Mouse (Mus musculus) ES-E14 (cell line): ENCODE data around the gene Tead1.

Source experiments
- CHD2 ChIP-seq: IDR thresholded peaks from 2 replicates; pipeline ENCODE4 v1.6.1; 2014; ENCODE audit warnings: mild to moderate bottlenecking, low read depth, low read length, inconsistent platforms
- HCFC1 ChIP-seq: IDR thresholded peaks from 2 replicates; pipeline ENCODE4 v1.6.1; 2012; ENCODE audit warnings: low read length, inconsistent platforms, borderline replicate concordance; ENCODE audit not compliant: insufficient read depth
- MAFK ChIP-seq: IDR thresholded peaks from 2 replicates; pipeline ENCODE4 v1.6.1; 2014; ENCODE audit warnings: mild to moderate bottlenecking, low read depth, low read length, inconsistent platforms; ENCODE audit not compliant: insufficient read depth
- ZC3H11A ChIP-seq: IDR thresholded peaks from 2 replicates; pipeline ENCODE4 v1.6.1; 2012; ENCODE audit warnings: low read depth, mild to moderate bottlenecking, inconsistent platforms, low read length, borderline replicate concordance
- ZNF384 ChIP-seq: IDR thresholded peaks from 2 replicates; pipeline ENCODE4 v1.6.1; 2012; ENCODE audit warnings: low read depth, low read length, inconsistent platforms

DNA sequence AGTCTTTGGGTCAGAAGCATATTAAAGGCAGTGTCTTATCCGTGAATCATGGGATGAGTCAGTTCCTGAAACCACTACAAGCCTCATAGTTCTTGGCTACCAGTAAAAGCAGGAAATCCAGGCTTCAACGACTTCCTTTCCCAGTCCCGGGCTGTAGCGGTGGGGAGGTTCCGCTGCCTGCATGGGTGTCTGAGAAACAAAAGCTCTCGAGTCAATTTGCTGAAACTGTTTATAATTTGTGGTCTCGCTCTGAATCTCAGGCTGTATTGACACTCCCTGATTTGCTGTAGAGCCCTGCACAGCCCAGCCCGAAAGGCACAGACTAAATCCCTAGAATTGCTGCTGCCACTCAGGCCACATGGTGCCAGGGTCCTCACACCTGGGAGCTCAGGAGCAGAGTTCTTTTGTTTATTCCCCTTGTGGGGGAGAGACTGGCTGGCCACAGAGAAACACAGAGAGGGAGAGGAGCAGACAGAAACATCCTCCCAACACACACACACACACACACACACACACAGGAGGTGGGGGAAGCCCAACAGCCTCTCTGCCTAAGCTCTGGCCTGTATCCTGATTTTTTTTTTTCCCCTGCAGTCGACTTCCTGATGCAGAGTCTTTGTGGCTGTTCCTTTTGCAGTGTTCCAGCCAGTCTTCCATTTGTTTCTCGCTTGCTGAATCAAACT lies 18.2 kb downstream of the Tead1 start:
- TF ChIP-seq HCFC1 (no peak), ZC3H11A (no peak), ZNF384 (no peak), MAFK (no peak), CHD2 (no peak)
